30 mouse cellular contexts compared by ENCODE assay signal in the genomic region with DNA sequence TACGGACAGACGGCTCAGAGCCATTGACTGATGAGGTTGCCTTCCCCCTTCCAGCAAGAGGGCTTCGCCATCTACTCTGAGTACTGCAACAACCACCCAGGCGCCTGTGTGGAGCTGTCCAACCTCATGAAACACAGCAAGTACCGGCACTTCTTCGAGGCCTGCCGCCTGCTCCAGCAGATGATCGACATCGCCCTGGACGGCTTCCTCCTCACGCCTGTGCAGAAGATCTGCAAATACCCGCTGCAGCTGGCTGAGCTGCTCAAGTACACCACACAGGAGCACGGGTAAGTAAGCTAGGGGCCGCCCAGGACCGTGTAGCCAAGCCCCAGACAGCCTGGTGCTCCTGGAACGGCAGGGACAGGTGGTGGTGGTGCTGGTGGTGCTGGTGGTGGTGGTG. TPM values are rescaled to one million over a fixed set of nuclear protein-coding genes. Genes with fewer than 3 reads are reported as not detected.
DNase-seq lines count a peak whose midpoint lies in the region; ATAC-seq and TF ChIP-seq lines count a peak whose summit lies in the region.
"Had no signal": no experiment of that assay in that cellular context is flagged by ENCODE, and none has a peak within 500 bp of the region (broad histone marks: within the 10 kb centered on the region; RNA-seq: fewer than 3 reads in every experiment).

No protein-coding gene starts in this region.

- no peak for TF ChIP-seq CTCF in intestine, postnatal 0 days (IDR thresholded peaks at IDR 0.05; ENCODE audit: low read depth)

- no peaks in the 10 kb centered on the region for H3K27me3 ChIP-seq in forebrain, embryonic 13.5 days
- no peaks in the 10 kb centered on the region for H3K27me3 ChIP-seq in forebrain, embryonic 16.5 days (replicated peaks; ENCODE audit: control insufficient read depth, insufficient read depth, low read length)
- peaks cover 9% of the 10 kb centered on the region for H3K27me3 ChIP-seq in megakaryocyte, embryonic 14.5 days (replicated peaks)
- H3K27me3 ChIP-seq in intestine, postnatal 0 days (replicated peaks; ENCODE audit: control insufficient read depth, insufficient read depth, low read length), result no peaks in the 10 kb centered on the region
- H3K27me3 ChIP-seq: embryonic facial prominence, embryonic 13.5 days; heart, embryonic 13.5 days had no signal

- peak; percentile 10 for DNase-seq in ZHBTc4 (ENCODE audit: low read depth, low spot score)
- DNase-seq: adrenal gland, postnatal 14 days; cerebellum, adult 11-12 months; cerebellum, adult 8-10 months; cerebellum, postnatal 10 days; cerebellum, postnatal 36 days; embryo, embryonic 11 days; gastrocnemius, adult 2 months; gastrocnemius, postnatal 14 days; heart, adult 18-20 months; heart, postnatal 14 days; heart, postnatal 4 days; kidney, adult 2 months had no signal

- H3K27ac ChIP-seq in forebrain, embryonic 13.5 days, result peak overlapping the region; percentile 49
- no peak overlapping the region for H3K27ac ChIP-seq in forebrain, embryonic 16.5 days (ENCODE audit: low read length)
- no peak overlapping the region for H3K27ac ChIP-seq in intestine, postnatal 0 days (ENCODE audit: low read depth, low read length)
- H3K27ac ChIP-seq: embryonic facial prominence, embryonic 10.5 days; embryonic facial prominence, embryonic 13.5 days; gastrocnemius, adult 2 months; heart, embryonic 13.5 days; hindbrain, embryonic 14.5 days; hindbrain, postnatal 0 days had no signal

- no peak overlapping the region for H3K4me3 ChIP-seq in forebrain, embryonic 13.5 days
- no peak overlapping the region for H3K4me3 ChIP-seq in forebrain, embryonic 16.5 days (replicated peaks; ENCODE audit: low read length)
- H3K4me3 ChIP-seq in megakaryocyte, embryonic 14.5 days (replicated peaks), result peak overlapping the region; percentile 64
- H3K4me3 ChIP-seq in intestine, postnatal 0 days (ENCODE audit: low read depth, low read length), result no peak overlapping the region
- H3K4me3 ChIP-seq: embryonic facial prominence, embryonic 10.5 days; embryonic facial prominence, embryonic 13.5 days; erythroblast, embryonic 14.5 days; gastrocnemius, adult 2 months; heart, embryonic 13.5 days had no signal

- ATAC-seq in forebrain, embryonic 13.5 days, result no peak
- ATAC-seq in forebrain, embryonic 16.5 days, result no peak
- ATAC-seq in megakaryocyte, adult 5-6 weeks (ENCODE audit: poor library complexity, severe bottlenecking), result no peak
- ATAC-seq in intestine, postnatal 0 days, result no peak
- ATAC-seq: CD4-positive, CD25-positive, alpha-beta regulatory T cell, adult 4 months; hindbrain, postnatal 0 days; inflammation-experienced regulatory T-cells, adult 6 months; intestine, embryonic 16.5 days had no signal

- whole genome bisulfite sequencing in forebrain, embryonic 13.5 days, result 93% methylated on average over 16 of the region's 16 CpGs
- 95% methylated on average over 16 of the region's 16 CpGs for WGBS in forebrain, embryonic 16.5 days
- WGBS in intestine, postnatal 0 days, result 93% methylated on average over 16 of the region's 16 CpGs

- peaks cover 79% of the 10 kb centered on the region for H3K36me3 ChIP-seq in forebrain, embryonic 13.5 days (ENCODE audit: poor library complexity, severe bottlenecking)
- H3K36me3 ChIP-seq in forebrain, embryonic 16.5 days (ENCODE audit: control insufficient read depth, insufficient read depth), result no peaks in the 10 kb centered on the region; the same call in 1 of the 2 replicates
- peaks cover 86% of the 10 kb centered on the region for H3K36me3 ChIP-seq in megakaryocyte, embryonic 14.5 days (replicated peaks; ENCODE audit: low read length)
- peaks cover 73% of the 10 kb centered on the region for H3K36me3 ChIP-seq in intestine, postnatal 0 days (ENCODE audit: control insufficient read depth, insufficient read depth)

- no peak overlapping the region for H3K9ac ChIP-seq in forebrain, embryonic 13.5 days
- no peak overlapping the region for H3K9ac ChIP-seq in forebrain, embryonic 16.5 days (replicated peaks; ENCODE audit: low read depth, low read length)
- no peak overlapping the region for H3K9ac ChIP-seq in intestine, postnatal 0 days (ENCODE audit: low read depth, low read length)
- H3K9ac ChIP-seq: embryonic facial prominence, embryonic 13.5 days; heart, embryonic 13.5 days; hindbrain, embryonic 14.5 days had no signal

- H3K9me3 ChIP-seq in forebrain, embryonic 13.5 days (replicated peaks), result no peaks in the 10 kb centered on the region
- H3K9me3 ChIP-seq in forebrain, embryonic 16.5 days (ENCODE audit: control insufficient read depth, low read length), result no peaks in the 10 kb centered on the region
- no peaks in the 10 kb centered on the region for H3K9me3 ChIP-seq in megakaryocyte, embryonic 14.5 days
- no peaks in the 10 kb centered on the region for H3K9me3 ChIP-seq in intestine, postnatal 0 days (ENCODE audit: control insufficient read depth)
- H3K9me3 ChIP-seq: embryonic facial prominence, embryonic 10.5 days; embryonic facial prominence, embryonic 13.5 days; heart, embryonic 13.5 days had no signal

- H3K4me2 ChIP-seq in forebrain, embryonic 13.5 days, result no peak overlapping the region
- no peak overlapping the region for H3K4me2 ChIP-seq in forebrain, embryonic 16.5 days (ENCODE audit: low read length)
- no peak overlapping the region for H3K4me2 ChIP-seq in intestine, postnatal 0 days (replicated peaks; ENCODE audit: low read depth)
- H3K4me2 ChIP-seq: embryonic facial prominence, embryonic 13.5 days; heart, embryonic 13.5 days; hindbrain, embryonic 14.5 days had no signal

- H3K4me1 ChIP-seq in forebrain, embryonic 13.5 days, result peaks cover 22% of the 10 kb centered on the region
- peaks cover 14% of the 10 kb centered on the region for H3K4me1 ChIP-seq in forebrain, embryonic 16.5 days (replicated peaks; ENCODE audit: control insufficient read depth, insufficient read depth, low read length)
- peaks cover 16% of the 10 kb centered on the region; the same call in 1 of the 2 replicates for H3K4me1 ChIP-seq in megakaryocyte, embryonic 14.5 days
- H3K4me1 ChIP-seq in intestine, postnatal 0 days (replicated peaks; ENCODE audit: control insufficient read depth, insufficient read depth, low read length), result no peaks in the 10 kb centered on the region
- H3K4me1 ChIP-seq: embryonic facial prominence, embryonic 13.5 days had no signal

RNA-seq across cellular contexts. Expression of a gene that starts 16.4 kb away (rescaled TPM):
- 0.22 and 0.39 TPM in 2 replicates for polyA plus RNA-seq in forebrain, embryonic 13.5 days (2015; fragmentation: Nextera tagmentation; extraction: Ambion mirVana)
- 0.21 TPM in 1 of 2 replicates, not detected in the other for polyA plus RNA-seq in forebrain, embryonic 16.5 days (2015; fragmentation: Nextera tagmentation; extraction: Ambion mirVana)
- polyA plus RNA-seq in megakaryocyte, embryonic 14.5 days (2012; ENCODE audit: insufficient read depth, low replicate concordance), result not detected in 2 replicates
- not detected in 2 replicates for total RNA-seq in megakaryocyte, adult 5-6 weeks (2015)
- not detected in 2 replicates for total RNA-seq in megakaryocyte, adult 5-6 weeks (2017)
- polyA plus RNA-seq in intestine, postnatal 0 days (2015; fragmentation: Nextera tagmentation; extraction: Ambion mirVana), result 1.4 and 1.6 TPM in 2 replicates
- total RNA-seq: hindbrain, postnatal 0 days; MEL had no signal
- polyA plus RNA-seq: C2C12; hindbrain, embryonic 11.5 days; hindbrain, embryonic 14.5 days had no signal

RNA-seq across cellular contexts. Expression of a gene that starts 32.8 kb away (rescaled TPM):
- 18.3 and 19.5 TPM in 2 replicates for polyA plus RNA-seq in forebrain, embryonic 13.5 days (2015; fragmentation: Nextera tagmentation; extraction: Ambion mirVana)
- 20.5 and 25.4 TPM in 2 replicates for polyA plus RNA-seq in forebrain, embryonic 16.5 days (2015; fragmentation: Nextera tagmentation; extraction: Ambion mirVana)
- 5.9 and 13.6 TPM in 2 replicates for polyA plus RNA-seq in megakaryocyte, embryonic 14.5 days (2012; ENCODE audit: insufficient read depth, low replicate concordance)
- total RNA-seq in megakaryocyte, adult 5-6 weeks (2015), result 6.1 and 7.5 TPM in 2 replicates
- total RNA-seq in megakaryocyte, adult 5-6 weeks (2017), result 11.4 and 12.0 TPM in 2 replicates
- polyA plus RNA-seq in intestine, postnatal 0 days (2015; fragmentation: Nextera tagmentation; extraction: Ambion mirVana), result 6.7 and 7.0 TPM in 2 replicates
